Mouse (Mus musculus) midbrain, embryonic 10.5 days (tissue): ENCODE results near the gene Cebpzos. TPM values are rescaled to one million over a fixed set of nuclear protein-coding genes. Genes with fewer than 3 reads are reported as not detected.

Experiments
- DNase-seq: peaks from one replicate; pipeline ENCODE4 v3.0.0-alpha.2; 2017; ENCODE audit warnings: low spot score
- H3K27ac ChIP-seq: fragments of 300-500 bp; sonication (generic); replicated peaks from 2 replicates; pipeline ENCODE4 v1.5.1; 2016; ENCODE audit warnings: mild to moderate bottlenecking
- H3K27me3 ChIP-seq: fragments of 300-500 bp; sonication (generic); 2 replicates; pipeline ENCODE4 v1.6.1; 2016; ENCODE audit warnings: low read depth, mild to moderate bottlenecking; ENCODE audit not compliant: poor library complexity, severe bottlenecking
- H3K36me3 ChIP-seq: fragments of 300-500 bp; sonication (generic); 2 replicates; pipeline ENCODE4 v1.6.1; 2016; ENCODE audit warnings: mild to moderate bottlenecking, moderate library complexity
- H3K4me1 ChIP-seq: fragments of 300-500 bp; sonication (generic); 2 replicates; pipeline ENCODE4 v1.6.1; 2016
- H3K4me3 ChIP-seq: fragments of 300-500 bp; sonication (generic); 2 replicates; pipeline ENCODE4 v1.5.1; 2016; ENCODE audit warnings: mild to moderate bottlenecking, moderate library complexity
- H3K9me3 ChIP-seq: fragments of 300-500 bp; sonication (generic); replicated peaks from 2 replicates; pipeline ENCODE4 v1.6.1; 2016; ENCODE audit warnings: mild to moderate bottlenecking
- WGBS: fragments of 180-500 bp; shearing (Covaris S2); methylation state at CpG from one replicate; pipeline ENCODE4 v1.1.7; 2016; 5-methylcytosine and 5-hydroxymethylcytosine counted together
- polyA plus RNA-seq: library from polyadenylated mRNA; unstranded; fragments of >200 nt; fragmentation: Nextera tagmentation; extraction: Ambion mirVana; gene quantifications from 2 replicates; pipeline ENCODE4 v1.2.1, GENCODE M21; 2016

The Cebpzos gene
- polyA plus RNA-seq, result 111 and 116 TPM in 2 replicates

DNA sequence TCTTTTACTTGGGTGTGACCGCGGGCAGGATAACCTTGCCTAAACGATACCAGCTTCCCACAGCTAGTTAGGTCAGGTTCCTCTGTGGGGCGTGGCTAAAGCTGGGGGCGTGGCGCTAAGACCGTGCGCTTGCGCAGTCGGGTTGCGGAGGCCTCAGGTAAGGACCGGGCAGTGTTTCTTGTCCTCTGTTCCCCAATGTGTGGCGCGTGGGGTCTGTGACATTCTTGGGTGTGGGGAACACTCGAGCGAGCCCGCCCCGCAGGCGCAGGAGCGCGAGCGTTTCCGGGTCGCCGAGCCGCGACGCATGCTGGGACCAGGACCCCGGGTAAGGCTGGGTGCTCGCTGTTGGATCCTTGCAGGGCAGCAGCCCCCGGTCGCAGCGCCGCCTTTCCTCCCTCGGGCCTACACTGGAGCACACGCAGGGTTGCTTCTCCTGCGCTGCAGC is at the start of gene Cebpzos:
Cebpzos (plus strand) TSS at position 132 of the 445 bp plus-strand sequence.
- H3K9me3 ChIP-seq, result no peaks in the 10 kb centered on the region
- peak within 1 kb of the TSS; percentile 90 for H3K27ac ChIP-seq
- H3K4me3 ChIP-seq, result peak within 1 kb of the TSS; percentile 83
- H3K36me3 ChIP-seq, result peaks cover 34% of the 10 kb centered on the region
- peak; percentile 85 for DNase-seq
- H3K27me3 ChIP-seq, result no peaks in the 10 kb centered on the region
- peaks cover 21% of the 10 kb centered on the region for H3K4me1 ChIP-seq
- under 1% methylated on average over 37 of the region's 37 CpGs for WGBS

DNA sequence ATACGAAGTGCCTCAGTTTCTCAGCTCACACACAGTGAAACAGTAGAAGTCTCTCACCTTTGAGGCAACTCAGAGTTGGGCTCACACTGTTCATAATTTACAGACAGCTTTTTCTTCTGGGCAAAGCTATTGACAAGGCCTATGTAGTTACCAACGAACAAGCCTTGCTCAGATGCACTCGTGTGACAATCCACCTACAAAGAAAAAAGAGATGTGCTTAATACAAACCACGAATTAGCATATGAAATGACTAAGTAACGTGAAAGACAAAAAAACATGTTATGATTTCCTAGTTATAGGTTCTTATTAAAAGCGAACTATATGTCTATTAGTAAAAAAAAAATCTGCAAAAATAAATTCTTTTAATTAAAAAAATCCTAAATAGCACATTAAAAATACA is 42.4 kb upstream of the Cebpzos start:
- H3K9me3 ChIP-seq, result no peaks in the 10 kb centered on the region
- 91% methylated on average over 6 of the region's 6 CpGs for WGBS
- no peaks in the 10 kb centered on the region for H3K27me3 ChIP-seq
- H3K27ac ChIP-seq, result no peak overlapping the region
- H3K36me3 ChIP-seq, result peaks cover 14% of the 10 kb centered on the region; the same call in 1 of the 2 replicates
- DNase-seq, result no peak
- H3K4me1 ChIP-seq, result no peaks in the 10 kb centered on the region
- H3K4me3 ChIP-seq, result no peak overlapping the region

DNA sequence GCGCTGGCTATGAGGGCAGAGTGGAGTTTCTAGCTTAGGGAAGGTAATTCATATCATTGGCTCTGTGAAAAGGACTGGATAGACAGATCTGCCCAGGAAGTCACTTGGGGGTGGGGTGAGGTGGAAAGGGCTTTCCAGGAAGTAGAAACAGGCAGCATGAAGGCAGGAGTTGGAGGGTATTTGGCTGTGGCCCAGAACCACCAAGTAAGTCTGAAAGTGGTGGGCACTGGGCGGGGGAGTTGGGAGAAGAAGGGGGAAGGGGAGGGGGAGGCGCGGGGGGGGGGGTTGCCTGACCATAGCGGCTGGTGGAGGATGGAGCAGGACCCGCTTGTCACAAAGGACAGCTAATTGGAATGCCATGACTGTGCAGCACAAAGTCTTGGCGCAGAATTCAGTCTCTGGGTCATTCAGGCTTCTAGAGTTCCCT is 34.4 kb upstream of the Cebpzos start:
- H3K36me3 ChIP-seq, result 0 out of 2 replicates have a peak, but pooled peaks cover 3% of the 10 kb centered on the region
- H3K27me3 ChIP-seq, result no peaks in the 10 kb centered on the region
- H3K27ac ChIP-seq, result peak overlapping the region; percentile 84
- WGBS, result 9% methylated on average over 7 of the region's 7 CpGs
- DNase-seq, result no peak
- H3K9me3 ChIP-seq, result no peaks in the 10 kb centered on the region
- peak overlapping the region; percentile 68 for H3K4me3 ChIP-seq
- H3K4me1 ChIP-seq, result peaks cover 17% of the 10 kb centered on the region

DNA sequence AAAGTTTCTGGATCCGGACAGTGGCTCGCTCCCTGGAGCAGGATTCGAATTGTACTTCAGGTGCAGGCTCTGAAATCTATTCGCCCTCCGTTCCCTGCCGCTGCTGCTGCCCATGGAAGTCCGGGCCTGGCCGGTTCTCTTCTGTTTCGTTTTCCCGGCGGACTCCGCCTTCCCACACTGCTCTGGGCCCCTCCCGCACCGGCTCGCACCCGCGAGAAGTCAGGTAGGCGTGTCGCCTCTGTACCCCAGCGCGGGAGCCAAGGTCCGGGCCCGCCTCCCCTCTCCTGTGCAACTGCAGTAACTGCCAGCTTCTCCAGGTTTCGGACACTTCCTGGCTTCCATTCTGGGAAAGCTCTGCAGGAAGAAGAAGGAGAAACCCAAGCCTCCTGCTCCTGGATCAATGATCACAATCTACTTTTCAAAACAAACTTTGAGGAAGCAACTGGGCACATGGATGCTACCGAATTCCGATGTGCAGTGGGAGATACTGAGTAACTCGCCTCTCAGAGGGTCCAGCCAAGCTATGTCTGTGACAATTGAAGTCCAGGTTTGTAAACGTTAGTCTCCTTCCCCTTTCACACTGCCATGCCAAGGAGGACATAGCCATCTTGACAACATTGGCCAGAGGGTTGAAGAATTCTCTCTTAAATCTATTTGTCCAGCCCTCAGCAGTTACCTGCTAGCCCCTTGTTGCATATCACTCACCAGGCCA is 33.7 kb upstream of the Cebpzos start, which contains the start of gene Eif2ak2:
Eif2ak2 (minus strand) TSS at position 173 of the 712 bp plus-strand sequence.
- peak within 1 kb of the TSS; percentile 68 for H3K4me3 ChIP-seq
- H3K9me3 ChIP-seq, result no peaks in the 10 kb centered on the region
- 3% methylated on average over 28 of the region's 28 CpGs for WGBS
- peak within 1 kb of the TSS; percentile 84 for H3K27ac ChIP-seq
- H3K4me1 ChIP-seq, result peaks cover 17% of the 10 kb centered on the region
- DNase-seq, result peak; percentile 81
- no peaks in the 10 kb centered on the region for H3K27me3 ChIP-seq
- H3K36me3 ChIP-seq, result 0 out of 2 replicates have a peak, but pooled peaks cover 3% of the 10 kb centered on the region

DNA sequence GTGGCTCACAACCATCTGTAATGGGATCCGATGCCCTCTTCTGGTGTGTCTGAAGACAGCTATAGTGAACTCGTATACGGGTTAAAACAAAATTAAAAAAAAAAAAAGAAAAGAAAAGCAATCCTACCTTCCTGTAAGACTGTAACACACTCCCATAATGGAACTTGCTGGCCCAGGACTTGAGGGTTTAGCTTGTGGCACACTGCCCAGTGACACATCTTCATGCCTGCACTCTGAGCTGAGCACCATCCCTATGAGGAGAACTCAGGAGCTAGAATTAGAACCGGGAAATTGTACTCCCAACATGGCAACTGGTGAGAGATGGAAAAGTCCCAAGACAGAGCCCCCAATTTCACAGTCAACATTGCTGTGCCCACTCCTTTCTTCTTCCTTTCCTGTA is 33.0 kb upstream of the Cebpzos start:
- Histone ChIP-seq H3K4me1 (peaks cover 17% of the 10 kb centered on the region), H3K27me3 (no peaks in the 10 kb centered on the region), H3K36me3 (no peaks in the 10 kb centered on the region), H3K9me3 (no peaks in the 10 kb centered on the region), H3K4me3 (no peak overlapping the region), H3K27ac (no peak overlapping the region)
- no peak for DNase-seq
- WGBS, result 91% methylated on average over 4 of the region's 4 CpGs

DNA sequence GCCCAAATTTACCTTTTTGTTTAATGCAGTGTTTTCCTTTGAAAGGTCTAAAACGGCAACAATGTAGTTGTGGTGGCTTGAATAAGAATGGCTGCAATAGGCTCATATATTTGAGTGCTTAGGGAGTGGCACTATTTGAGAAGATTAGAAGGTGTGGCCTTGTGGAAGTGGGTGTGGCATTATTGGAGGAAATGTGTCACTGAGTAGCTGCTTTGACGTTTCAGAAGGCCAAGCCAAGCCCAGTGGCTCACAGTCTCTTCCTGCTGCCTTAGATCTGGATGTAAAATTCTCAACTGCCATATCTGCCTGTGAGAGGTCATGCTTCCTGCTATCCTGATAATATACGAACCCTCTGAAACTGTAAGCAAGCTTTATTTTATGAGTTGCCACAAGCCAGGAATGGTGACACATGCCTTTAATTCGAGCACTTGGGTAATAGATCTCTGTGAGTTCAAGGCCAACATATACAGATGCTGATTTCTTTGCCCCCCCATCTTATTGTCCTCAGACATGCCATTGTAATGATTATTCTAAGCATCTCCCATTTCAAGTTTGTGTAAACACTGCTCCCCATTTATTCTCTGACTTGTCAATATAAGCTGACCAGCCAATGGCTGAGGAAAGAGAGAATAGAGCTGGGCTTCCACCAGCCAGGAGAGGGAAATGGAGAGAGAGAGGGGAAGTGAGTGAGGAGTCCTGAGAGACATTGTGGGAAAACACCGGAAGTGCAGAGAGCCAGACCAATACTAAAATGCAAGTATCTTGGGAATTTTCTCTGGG is 30.8 kb upstream of the Cebpzos start:
- peaks cover 17% of the 10 kb centered on the region for H3K4me1 ChIP-seq
- H3K4me3 ChIP-seq, result no peak overlapping the region
- H3K36me3 ChIP-seq, result no peaks in the 10 kb centered on the region
- no peak for DNase-seq
- H3K27ac ChIP-seq, result no peak overlapping the region
- H3K27me3 ChIP-seq, result no peaks in the 10 kb centered on the region
- 81% methylated on average over 5 of the region's 5 CpGs for WGBS
- no peaks in the 10 kb centered on the region for H3K9me3 ChIP-seq

DNA sequence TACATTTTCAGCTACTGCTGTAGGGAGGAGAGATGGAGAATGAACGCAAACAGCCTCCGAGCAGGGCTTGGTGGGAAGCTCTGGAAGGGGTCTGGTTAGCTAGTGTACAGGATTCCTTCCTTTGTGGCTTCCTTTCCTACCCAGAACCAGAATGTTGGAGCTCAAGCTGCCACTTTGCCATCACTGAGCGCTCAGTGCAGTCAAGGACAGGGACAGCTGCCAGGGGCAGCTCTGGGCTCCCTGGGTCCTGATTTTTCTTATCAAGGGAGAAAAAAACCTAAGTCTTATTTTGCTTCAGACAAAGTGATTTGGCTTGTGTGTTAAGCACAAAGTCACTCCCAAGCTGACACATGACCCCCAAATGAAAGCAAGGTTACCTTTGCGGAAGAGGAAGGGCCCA is 27.7 kb upstream of the Cebpzos start:
- H3K9me3 ChIP-seq, result no peaks in the 10 kb centered on the region
- H3K27me3 ChIP-seq, result no peaks in the 10 kb centered on the region
- H3K27ac ChIP-seq, result no peak overlapping the region
- H3K4me1 ChIP-seq, result no peaks in the 10 kb centered on the region
- 88% methylated on average over 4 of the region's 4 CpGs for WGBS
- DNase-seq, result no peak
- H3K4me3 ChIP-seq, result no peak overlapping the region
- H3K36me3 ChIP-seq, result no peaks in the 10 kb centered on the region

DNA sequence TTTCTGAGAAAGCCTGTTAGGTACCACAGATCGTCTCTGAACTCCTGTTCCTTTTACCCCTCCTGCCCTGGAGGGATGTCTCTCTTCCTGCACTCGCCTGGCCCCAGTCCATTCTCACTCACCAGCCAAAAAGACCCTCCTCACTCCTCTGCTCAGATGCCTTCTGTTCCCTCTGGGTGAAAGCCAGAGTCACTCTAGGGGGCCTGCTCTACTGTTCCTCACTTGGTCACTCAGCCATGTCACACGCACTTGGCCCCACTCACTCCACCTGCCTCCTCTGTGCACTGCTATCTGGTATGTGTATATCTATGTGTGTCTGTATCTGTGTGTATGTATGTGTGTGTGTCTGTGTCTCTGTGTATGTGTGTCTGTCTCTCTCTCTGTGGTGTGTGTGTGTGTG is 27.1 kb upstream of the Cebpzos start:
- H3K27me3 ChIP-seq, result no peaks in the 10 kb centered on the region
- H3K36me3 ChIP-seq, result no peaks in the 10 kb centered on the region
- 62% methylated on average over 3 of the region's 3 CpGs for WGBS
- no peak for DNase-seq
- no peaks in the 10 kb centered on the region for H3K9me3 ChIP-seq
- H3K4me1 ChIP-seq, result no peaks in the 10 kb centered on the region
- H3K27ac ChIP-seq, result no peak overlapping the region
- no peak overlapping the region for H3K4me3 ChIP-seq

DNA sequence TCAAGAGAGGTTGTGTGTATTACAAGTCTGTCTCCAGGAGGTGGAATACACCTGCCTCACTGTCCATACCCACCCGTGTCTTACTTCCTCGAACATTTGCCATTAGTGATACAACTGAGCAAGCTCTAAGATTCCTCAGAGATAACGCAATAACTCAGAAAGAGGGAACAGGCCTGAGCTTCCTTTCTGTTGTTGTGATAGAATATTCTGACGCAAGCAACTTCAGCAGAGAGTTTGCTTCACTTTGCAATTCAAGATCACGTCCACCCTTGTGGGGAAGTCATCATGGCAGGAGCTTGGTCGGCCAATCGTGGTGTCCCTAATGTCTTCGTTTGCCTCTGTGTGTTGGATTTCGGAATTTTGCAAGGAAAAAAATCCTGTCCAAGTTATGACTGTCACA is 25.3 kb upstream of the Cebpzos start:
- no peak for DNase-seq
- Histone ChIP-seq H3K9me3 (no peaks in the 10 kb centered on the region), H3K4me3 (no peak overlapping the region), H3K27me3 (no peaks in the 10 kb centered on the region), H3K4me1 (no peaks in the 10 kb centered on the region), H3K36me3 (no peaks in the 10 kb centered on the region), H3K27ac (no peak overlapping the region)
- WGBS, result 83% methylated on average over 9 of the region's 9 CpGs

DNA sequence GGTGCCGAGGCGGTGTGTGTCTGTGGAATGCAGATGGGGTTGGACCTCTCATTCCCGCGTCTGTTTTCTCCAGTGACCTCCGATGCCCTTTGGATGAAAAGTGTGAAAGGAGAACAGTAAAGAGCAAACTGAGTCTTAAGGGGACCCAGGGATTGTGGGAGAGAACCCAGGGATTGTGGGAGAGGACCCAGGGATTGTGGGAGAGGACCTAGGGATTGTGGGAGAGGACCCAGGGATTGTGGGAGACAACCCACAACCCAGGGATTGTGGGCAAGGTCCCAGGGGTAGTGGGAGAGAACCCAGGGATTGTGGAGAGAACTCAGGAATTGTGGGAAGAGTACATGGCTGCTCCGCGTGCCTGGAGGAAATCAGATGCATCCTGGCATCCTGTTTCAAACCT is 21.3 kb upstream of the Cebpzos start:
- H3K9me3 ChIP-seq, result no peaks in the 10 kb centered on the region
- no peak overlapping the region for H3K4me3 ChIP-seq
- WGBS, result 84% methylated on average over 7 of the region's 7 CpGs
- no peaks in the 10 kb centered on the region for H3K36me3 ChIP-seq
- H3K4me1 ChIP-seq, result no peaks in the 10 kb centered on the region
- H3K27me3 ChIP-seq, result no peaks in the 10 kb centered on the region
- no peak for DNase-seq
- no peak overlapping the region for H3K27ac ChIP-seq

DNA sequence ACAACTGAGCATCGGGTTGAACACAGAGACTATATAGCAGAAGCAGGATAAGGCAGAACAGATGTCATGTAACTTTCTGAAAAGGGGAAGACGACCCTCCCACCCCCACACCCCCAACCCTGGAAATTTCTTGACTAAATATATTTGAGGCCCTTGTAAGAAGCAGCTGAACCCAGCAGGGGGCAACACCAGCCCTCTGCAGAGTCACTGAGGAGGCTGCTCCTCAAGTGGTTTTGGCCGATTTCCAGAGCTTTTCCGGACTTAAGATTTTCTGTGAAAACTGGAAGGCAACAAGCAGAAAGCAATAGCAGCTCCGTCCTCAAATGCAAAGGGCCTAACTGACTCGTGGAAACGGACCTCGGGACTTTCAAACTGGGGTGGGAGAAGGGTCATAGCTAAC is 20.9 kb upstream of the Cebpzos start:
- no peak for DNase-seq
- H3K27me3 ChIP-seq, result no peaks in the 10 kb centered on the region
- 54% methylated on average over 8 of the region's 8 CpGs for WGBS

DNA sequence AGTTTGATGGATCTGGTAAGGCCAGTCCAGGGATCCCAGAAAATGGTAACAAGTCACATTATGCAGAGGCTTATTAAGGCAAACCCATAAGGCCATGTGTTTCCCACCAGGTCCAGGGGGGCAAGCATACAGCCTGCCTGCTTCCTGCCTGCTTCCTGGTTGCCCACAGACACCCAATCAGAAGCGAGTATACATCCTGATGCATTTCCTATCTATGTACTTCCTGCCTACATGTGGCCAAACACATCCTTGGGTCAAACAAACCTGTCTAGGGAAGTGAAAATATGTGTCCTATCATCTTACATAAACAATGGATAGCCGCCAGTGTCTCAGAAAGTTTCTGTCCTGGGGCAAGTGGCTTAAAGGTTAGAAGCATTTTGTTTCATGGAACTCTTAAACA is 13.1 kb upstream of the Cebpzos start:
- no peak overlapping the region for H3K27ac ChIP-seq
- 90% methylated on average over 2 of the region's 2 CpGs for WGBS
- no peaks in the 10 kb centered on the region for H3K4me1 ChIP-seq
- no peak overlapping the region for H3K4me3 ChIP-seq
- no peaks in the 10 kb centered on the region for H3K27me3 ChIP-seq
- DNase-seq, result no peak
- no peaks in the 10 kb centered on the region for H3K36me3 ChIP-seq
- H3K9me3 ChIP-seq, result no peaks in the 10 kb centered on the region

More for the DNA sequence above, 20.9 kb upstream of the Cebpzos start:
- Histone ChIP-seq H3K36me3 (no peaks in the 10 kb centered on the region), H3K27ac (no peak overlapping the region), H3K9me3 (no peaks in the 10 kb centered on the region), H3K4me3 (no peak overlapping the region), H3K4me1 (no peaks in the 10 kb centered on the region)

DNA sequence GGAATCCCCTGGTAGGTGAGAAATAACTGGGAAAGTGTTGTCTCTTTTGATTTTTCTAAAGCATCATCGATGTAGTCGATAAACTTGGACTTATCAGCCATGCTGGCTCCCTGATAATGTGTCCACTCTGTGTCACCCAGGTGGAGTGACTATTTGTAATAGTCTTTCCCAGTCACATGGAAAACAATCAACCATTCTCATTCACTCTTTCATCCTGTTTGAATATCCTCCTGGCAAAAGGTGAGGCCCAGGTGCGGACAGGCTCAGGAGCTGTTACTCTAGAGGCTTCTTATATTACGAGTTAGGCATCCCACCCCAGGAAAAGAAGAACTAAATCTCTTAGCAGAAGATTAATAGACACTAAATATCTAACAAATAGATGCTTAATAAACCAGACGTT is 9.4 kb upstream of the Cebpzos start, which contains the start of gene Sult6b1:
Sult6b1 (minus strand) TSS at position 101 of the 400 bp plus-strand sequence.
- WGBS, result 86% methylated on average over 5 of the region's 5 CpGs
- Histone ChIP-seq H3K9me3 (no peaks in the 10 kb centered on the region), H3K36me3 (no peaks in the 10 kb centered on the region)

More for the DNA sequence above, 9.4 kb upstream of the Cebpzos start, which contains the start of gene Sult6b1:
- Histone ChIP-seq H3K27ac (no peak within 1 kb of the TSS), H3K4me3 (no peak within 1 kb of the TSS), H3K4me1 (no peaks in the 10 kb centered on the region), H3K27me3 (no peaks in the 10 kb centered on the region)
- no peak for DNase-seq
